Mouse (Mus musculus) retina, postnatal 1 day (tissue): Measurements from ENCODE around the gene Myl6.

ENCODE experiments used
- DNase-seq: peaks from one replicate; pipeline ENCODE4 v3.0.0-alpha.2; 2012

Gene Myl6

DNA sequence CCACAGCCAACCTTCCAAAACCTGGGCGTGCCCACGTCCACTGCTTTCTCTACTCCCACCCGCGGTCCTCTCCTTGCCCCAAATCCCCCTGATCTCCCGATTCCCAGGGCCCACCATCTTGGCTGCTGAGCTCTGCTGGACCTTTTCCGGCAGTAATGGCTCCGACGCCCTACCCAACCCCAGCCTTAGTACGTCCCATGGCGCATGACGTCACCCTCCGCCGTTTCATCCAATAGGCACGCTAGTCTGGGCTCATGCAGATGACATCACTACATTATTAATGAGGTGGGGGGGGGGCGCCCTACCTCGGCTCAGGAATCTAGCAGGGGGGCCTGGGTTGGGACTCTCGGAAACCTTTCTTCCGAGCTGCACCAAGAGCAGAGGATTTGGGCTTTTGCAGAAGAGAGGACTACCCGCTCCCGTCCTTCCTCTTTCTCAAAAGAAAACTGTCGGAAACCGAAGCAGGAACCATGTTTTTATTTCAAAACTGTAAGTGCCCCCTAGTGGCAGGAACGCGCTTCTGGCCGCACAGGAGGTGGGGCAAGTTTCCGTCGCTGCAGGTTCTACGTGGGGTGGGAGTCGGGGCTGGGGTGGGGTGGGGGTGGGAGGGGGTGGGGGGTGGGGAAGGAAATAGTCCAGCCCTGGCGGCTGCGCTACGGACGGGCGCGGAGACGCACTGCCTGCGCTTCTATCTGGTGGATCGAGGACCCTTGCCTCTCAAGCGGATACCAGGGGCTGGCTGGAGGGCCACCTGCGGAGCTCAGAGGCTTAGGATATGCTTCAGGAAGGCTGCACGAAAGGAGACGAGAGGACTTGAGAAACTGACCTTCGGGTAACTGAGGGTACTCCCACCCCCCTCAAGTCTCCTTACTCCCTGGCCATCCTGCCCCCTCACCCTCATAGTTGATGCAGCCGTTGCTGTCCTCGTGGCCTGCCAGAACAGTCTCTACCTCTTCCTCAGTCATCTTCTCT lies at the start of gene Myl6:
Myl6 (minus strand) TSS at position 451 of the 972 bp plus-strand sequence.
- DNase-seq, result peak; percentile 99

DNA sequence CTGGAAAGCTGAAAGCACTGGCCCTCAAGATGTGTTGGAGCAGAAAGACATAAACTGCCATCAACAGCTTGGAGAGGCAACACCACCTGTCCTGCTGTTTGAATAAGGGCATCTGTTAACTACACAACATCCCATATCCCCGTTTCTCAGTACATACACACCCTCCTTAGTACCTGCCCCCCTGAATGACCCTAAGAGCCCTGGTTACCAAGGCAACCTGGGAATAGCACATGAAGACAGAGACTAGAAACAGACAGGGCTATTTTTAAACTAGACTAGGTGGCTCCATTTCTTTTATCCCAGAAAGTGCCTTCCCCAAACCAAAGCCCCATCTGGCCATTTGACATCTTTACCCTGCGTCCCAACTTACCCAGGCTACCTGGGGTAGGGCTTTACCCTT lies 49.2 kb upstream of the Myl6 start:
- no peak for DNase-seq

DNA sequence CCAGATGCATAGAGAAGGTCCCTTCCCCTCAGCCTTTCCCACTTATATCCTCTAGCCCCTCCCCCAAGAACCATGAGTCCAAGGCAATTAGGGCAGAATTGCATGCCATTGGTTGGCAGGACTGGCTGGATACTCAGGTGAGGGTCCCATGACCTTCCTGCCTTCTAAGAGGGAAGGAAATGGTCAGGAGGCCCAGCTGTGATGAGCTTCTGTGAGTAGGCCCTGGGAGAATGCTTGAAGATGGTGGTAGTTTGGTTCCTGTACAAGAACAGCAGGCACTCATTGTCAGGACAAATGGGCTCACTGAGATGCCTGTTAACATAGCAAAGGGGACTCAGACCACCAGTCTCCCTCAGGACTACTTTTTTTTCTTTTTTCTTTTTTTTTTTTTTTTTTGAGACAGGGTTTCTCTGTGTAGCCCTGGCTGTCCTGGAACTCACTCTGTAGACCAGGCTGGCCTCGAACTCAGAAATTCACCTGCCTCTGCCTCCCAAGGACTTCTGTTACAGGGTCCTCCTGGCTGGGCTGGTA lies 44.5 kb upstream of the Myl6 start:
- no peak for DNase-seq

DNA sequence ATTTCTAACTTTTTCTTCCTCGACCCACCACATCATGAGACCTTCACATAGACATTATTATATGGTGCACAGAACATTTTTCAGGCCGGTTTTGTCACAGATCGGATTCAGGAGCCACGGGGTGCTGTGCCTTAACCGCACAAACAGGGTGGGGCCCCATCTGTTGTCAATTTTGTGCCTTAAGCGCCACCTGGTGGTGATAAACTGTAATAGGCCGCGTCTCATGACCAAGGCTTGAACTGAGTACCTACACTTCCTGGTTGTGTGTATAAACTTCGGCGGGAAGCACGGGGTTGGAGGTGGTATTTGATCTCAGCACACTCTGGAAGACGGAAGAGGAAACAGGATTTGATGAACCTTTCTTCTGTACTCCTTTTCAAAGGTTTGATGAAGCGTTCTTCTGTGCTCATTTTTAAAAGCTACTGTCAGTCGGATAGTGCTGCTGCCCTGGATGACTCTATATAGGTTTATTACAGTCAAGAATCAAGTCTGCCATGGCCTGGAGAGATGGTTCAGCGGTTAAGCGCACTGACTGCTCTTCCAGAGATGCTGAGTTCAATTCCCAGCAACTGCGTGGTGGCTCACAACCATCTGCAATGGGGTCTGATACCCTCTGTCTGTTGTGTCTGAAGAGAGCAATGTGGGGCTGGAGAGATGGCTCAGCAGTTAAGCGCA lies 42.5 kb upstream of the Myl6 start:
- peak; percentile 93 for DNase-seq

GRCm38 (mm10) chr10:128535624-128536265 lies 41.8 kb upstream of the Myl6 start:
- no peak for DNase-seq

- no peak for DNase-seq
Observed at GRCm38 (mm10) chr10:128535206-128535605, 41.3 kb upstream of the Myl6 start.

DNA sequence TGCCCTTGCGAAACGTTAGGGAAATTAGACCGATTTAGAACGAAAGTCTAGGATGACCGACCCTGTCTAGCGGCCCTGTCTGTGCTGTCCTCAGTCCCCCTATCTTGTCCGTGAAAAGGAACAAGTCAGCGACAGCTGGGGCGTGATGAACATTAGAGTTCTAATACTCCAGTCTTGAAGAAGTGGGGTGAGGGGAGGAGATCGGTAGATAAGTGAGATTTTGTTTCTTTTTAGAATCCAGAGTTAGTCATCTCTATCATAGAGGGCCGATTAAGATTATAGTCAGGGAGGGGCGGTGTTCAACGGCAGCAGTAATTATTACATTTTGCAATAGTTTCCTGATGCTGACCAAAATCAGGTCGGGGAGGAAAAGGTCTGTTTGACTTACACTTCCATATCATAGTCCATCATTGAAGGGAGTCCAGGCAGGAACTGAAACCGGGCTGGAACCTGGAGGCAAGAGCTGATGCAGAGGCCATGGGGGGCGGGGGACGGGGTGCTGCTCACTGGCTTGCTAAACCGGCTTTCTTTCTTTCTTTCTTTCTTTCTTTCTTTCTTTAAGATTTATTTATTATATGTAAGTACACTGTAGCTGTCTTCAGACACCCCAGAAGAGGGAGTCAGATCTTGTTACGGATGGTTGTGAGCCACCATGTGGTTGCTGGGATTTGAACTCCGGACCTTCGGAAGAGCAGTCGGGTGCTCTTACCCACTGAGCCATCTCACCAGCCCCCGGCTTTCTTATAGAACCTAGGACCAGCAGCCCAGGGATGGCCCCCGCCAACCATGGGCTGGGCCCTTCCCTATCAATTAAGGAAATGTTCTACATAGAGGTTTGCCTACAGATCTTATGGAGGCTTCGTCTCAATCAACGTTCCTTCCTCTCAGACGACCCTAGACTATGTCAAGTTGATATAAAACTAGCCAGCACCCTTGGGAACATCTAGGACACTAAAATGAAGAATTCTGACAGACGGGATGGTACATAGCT lies 32.7 kb upstream of the Myl6 start:
- no peak for DNase-seq

- peak; percentile 99 for DNase-seq
Observed at GRCm38 (mm10) chr10:128525671-128526308, 31.8 kb upstream of the Myl6 start, which contains the start of gene Esyt1. Gene Esyt1, minus strand, starts transcription at chr10:128525871.

DNA sequence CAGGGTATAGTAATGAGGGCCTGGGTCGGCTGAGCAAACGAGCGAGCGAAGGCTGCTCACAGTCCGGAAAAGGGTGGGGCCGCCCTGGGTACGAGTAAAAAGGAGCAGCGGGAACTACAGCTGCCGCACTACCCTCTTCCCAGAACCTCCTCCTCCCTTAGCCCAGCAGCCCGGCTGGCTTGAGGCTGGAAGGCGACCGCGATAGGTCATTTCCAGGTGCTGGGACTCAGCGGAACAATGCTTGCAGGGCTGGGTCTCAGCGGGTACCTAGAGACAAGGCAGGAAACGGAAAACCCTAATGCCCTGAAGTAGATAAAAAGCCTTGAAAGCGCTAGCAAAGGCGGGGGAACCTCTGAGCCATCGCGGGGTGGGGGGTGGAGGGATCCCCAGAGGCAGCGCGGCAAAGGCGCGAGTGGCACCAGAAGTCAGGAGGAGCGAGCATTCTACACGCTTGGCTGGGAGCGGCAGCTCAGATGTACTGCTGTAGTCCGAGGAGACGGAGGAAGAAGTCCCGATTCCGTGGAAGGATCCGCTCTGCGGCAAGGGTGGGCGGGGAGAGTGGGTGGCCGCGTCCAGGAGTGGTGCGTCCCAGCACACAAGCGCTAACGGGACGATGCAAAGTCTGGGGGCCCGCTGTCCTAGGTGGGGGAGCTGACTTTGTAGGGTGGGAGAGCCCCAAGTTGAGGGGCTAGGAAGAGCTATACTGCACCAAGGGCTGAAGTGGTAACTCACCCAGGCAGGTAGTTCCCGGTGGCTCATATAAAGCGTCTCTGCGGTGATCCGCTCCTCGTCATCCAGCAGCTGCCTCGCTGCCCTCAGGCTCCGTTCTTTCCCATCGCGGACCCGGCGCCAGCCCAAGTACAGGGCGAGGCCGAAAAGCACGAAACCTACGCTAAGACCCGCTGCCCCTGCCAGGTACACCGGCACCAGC lies 31.1 kb upstream of the Myl6 start:
- DNase-seq, result peak; percentile 82

- peak; percentile 51 for DNase-seq
Observed at GRCm38 (mm10) chr10:128524111-128524731, 30.3 kb upstream of the Myl6 start.

DNA sequence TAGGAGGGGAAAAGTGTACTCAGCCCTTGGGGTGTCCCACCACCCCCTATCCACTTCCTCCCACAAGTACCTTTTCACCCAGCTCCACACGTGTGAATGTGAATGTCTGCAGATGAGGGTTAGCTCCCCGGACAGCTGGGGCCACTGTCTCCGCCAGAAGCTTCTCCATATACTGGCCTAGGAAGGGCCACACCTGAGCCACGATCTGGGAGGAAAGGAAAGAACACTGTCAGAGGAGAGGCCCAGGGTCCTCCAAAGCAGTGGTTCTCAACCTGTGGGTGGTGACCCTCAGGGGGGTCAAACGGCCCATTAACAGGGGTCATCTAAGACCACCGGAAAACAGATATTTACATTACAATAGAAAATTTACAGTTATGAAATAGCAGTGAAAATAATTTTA lies 28.4 kb upstream of the Myl6 start:
- no peak for DNase-seq

- no peak for DNase-seq
Observed at GRCm38 (mm10) chr10:128520591-128520990, 26.6 kb upstream of the Myl6 start.

- DNase-seq, result peak; percentile 58
Observed at GRCm38 (mm10) chr10:128518833-128519232, 24.9 kb upstream of the Myl6 start.

DNA sequence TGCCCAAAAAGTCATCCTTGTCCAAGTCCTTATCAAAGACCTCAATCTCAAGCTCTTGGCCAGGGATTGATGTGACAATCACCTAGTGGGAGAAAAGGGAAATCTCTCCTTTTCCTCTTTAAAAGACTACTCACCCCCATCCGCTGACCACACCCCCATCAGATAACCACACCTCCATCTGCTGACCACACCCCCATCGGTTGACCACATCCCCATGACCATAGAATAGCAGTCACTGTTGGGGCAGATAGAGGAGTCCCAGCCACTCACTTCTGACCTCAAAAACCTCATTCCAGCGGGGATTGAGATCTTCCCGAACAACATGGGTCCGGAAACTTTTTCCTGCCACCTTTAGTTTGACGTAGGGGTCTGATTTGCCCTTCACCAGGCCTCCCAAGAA lies 22.7 kb upstream of the Myl6 start:
- no peak for DNase-seq

DNA sequence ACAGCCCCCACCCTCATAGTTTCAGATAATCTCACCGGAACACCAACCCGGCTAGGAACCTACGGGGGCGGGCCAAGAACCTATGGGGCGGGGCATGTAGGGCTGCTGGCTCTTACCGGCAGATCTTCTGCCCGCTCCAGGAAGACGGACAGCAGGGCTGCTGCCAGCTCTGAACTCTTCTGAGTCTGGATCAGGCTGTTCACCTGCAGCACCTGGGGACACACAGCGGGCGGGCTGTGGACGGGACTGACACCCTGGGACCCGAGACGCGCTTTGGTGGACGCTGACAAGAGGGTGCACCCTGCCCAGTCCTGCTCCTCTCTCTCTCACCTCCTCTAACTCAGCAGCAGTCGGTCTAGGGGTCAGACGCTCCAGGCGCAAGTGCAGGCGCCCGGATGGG lies 22.1 kb upstream of the Myl6 start:
- no peak for DNase-seq

- DNase-seq, result no peak
Observed at GRCm38 (mm10) chr10:128515044-128515443, 21.1 kb upstream of the Myl6 start.

- DNase-seq, result no peak
Observed at GRCm38 (mm10) chr10:128511761-128512160, 17.8 kb upstream of the Myl6 start.

GRCm38 (mm10) chr10:128511189-128511588 lies 17.2 kb upstream of the Myl6 start:
- DNase-seq, result no peak

DNA sequence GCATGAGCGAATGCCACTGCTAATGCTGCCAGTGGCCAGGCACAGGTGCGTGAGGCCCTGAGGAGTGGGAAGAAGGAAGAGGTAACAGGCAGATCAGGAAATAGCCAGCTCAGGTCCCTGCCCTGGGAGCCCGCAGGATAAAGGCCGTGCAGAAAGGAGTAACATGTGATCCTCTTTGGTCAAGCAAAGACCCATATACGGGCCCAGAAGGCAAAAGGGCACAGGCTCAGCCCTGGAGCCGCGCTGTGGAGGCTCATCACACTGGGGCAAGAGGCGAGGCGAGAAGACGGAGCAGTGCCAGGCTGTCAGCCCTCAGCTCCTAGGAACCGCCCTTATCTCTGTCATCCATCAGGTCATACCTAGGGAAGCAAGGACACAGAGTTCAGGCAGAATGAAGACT lies 16.4 kb upstream of the Myl6 start:
- no peak for DNase-seq

DNA sequence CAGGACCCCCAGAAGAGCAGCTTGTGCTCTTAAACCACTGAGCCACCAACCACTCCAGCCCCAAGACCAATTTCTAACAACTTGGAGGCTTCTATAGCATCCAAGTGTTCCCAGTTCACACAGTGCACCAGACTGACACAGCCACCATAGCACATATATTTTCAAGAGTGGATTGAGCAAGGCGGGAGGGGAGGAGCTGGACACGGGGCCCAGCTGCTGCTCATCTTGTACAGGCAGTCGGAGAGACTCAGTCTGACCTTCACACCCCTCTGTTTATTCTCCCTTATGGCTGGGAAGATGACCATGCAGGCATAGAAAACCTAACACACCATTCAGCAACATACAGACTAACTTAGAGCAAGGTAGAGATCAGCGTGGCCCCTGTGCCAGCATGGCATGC lies 15.9 kb upstream of the Myl6 start:
- no peak for DNase-seq
